Mouse (Mus musculus) MEL (cell line): Measurements from ENCODE around the gene Senp6. TPM values are rescaled to one million over a fixed set of nuclear protein-coding genes. Genes with fewer than 3 reads are reported as not detected.

Experiments used
- DNase-seq: peaks from one replicate; pipeline ENCODE4 v3.0.0; 2011; ENCODE audit warnings: low read depth, low spot score
- H3K27ac ChIP-seq: 2 replicates; pipeline ENCODE4 v1.5.1; 2012; ENCODE audit warnings: low read depth, mild to moderate bottlenecking, control low read depth, low read length, moderate library complexity; ENCODE audit not compliant: control insufficient read depth
- H3K27me3 ChIP-seq, 2 experiments: fragments of 150-350 bp in 1 of 2; sonication (generic) in 1 of 2; 2 replicates each; pipeline ENCODE4 v1.6.1; 2012; ENCODE audit warnings: low read length in 2 of 2, mild to moderate bottlenecking in 2 of 2, improper control_type of control experiment in 1 of 2, moderate library complexity in 1 of 2; ENCODE audit not compliant: insufficient read depth in 2 of 2, control insufficient read depth in 1 of 2
- H3K36me3 ChIP-seq, 2 experiments: 2 replicates each; pipeline ENCODE4 v1.6.1; 2012 to 2014; ENCODE audit warnings: low read length in 2 of 2, improper control_type of control experiment in 1 of 2, inconsistent platforms in 1 of 2, mild to moderate bottlenecking in 1 of 2; ENCODE audit not compliant: insufficient read depth in 2 of 2, control insufficient read depth in 1 of 2
- H3K4me1 ChIP-seq, 2 experiments: fragments of 150-350 bp in 1 of 2; sonication (generic) in 1 of 2; 2 replicates each; pipeline ENCODE4 v1.6.1; 2012; ENCODE audit warnings: low read length in 2 of 2, improper control_type of control experiment in 1 of 2, mild to moderate bottlenecking in 1 of 2; ENCODE audit not compliant: insufficient read depth in 2 of 2, control insufficient read depth in 1 of 2
- H3K4me3 ChIP-seq, 2 experiments: fragments of 150-350 bp in 1 of 2; sonication (generic) in 1 of 2; 2 replicates each; pipeline ENCODE4 v1.5.1; 2012; ENCODE audit warnings: low read depth in 2 of 2, low read length in 2 of 2, mild to moderate bottlenecking in 2 of 2, moderate library complexity in 2 of 2, control low read depth in 1 of 2, improper control_type of control experiment in 1 of 2; ENCODE audit not compliant: control insufficient read depth in 1 of 2, insufficient read depth in 1 of 2
- H3K79me2 ChIP-seq: 2 replicates; pipeline ENCODE4 v1.6.1; 2012; ENCODE audit warnings: mild to moderate bottlenecking, low read length, moderate library complexity; ENCODE audit not compliant: control insufficient read depth, poor library complexity, insufficient read depth
- H3K9ac ChIP-seq: 2 replicates; pipeline ENCODE4 v1.6.1; 2012; ENCODE audit warnings: low read depth, mild to moderate bottlenecking, control low read depth, low read length, moderate library complexity; ENCODE audit not compliant: control insufficient read depth, poor library complexity, severe bottlenecking
- H3K9me3 ChIP-seq: fragments of 150-350 bp; sonication (generic); replicated peaks from 2 replicates; pipeline ENCODE4 v1.6.1; 2012; ENCODE audit warnings: mild to moderate bottlenecking, low read length, improper control_type of control experiment, moderate library complexity; ENCODE audit not compliant: insufficient read depth
- BHLHE40 ChIP-seq: IDR thresholded peaks from 2 replicates; pipeline ENCODE4 v1.6.1; 2012; ENCODE audit warnings: low read depth, mild to moderate bottlenecking, inconsistent platforms, low read length, improper control_type of control experiment, borderline replicate concordance
- EP300 ChIP-seq, 2 experiments: IDR thresholded peaks; 2 replicates each; pipeline ENCODE4 v1.6.1; 2011; ENCODE audit warnings: improper control_type of control experiment in 2 of 2, low read length in 2 of 2, low read depth in 1 of 2, mild to moderate bottlenecking in 1 of 2
- ETS1 ChIP-seq: IDR thresholded peaks from 2 replicates; pipeline ENCODE4 v1.6.1; 2012; ENCODE audit warnings: low read depth, mild to moderate bottlenecking, inconsistent platforms, low read length, improper control_type of control experiment, moderate library complexity
- GABPA ChIP-seq: IDR thresholded peaks from 2 replicates; pipeline ENCODE4 v1.6.1; 2012; ENCODE audit warnings: low read depth, mild to moderate bottlenecking, inconsistent platforms, low read length, improper control_type of control experiment, moderate library complexity
- GATA1 ChIP-seq: IDR thresholded peaks from 2 replicates; pipeline ENCODE4 v1.6.1; 2011; ENCODE audit warnings: low read depth, low read length, improper control_type of control experiment
- JUND ChIP-seq: IDR thresholded peaks from 2 replicates; pipeline ENCODE4 v1.6.1; 2011; ENCODE audit warnings: low read depth, mild to moderate bottlenecking, improper control_type of control experiment, low read length
- KAT2A ChIP-seq: conservative IDR thresholded peaks from 2 replicates; pipeline ENCODE4 v1.6.1; 2012; ENCODE audit warnings: low read depth, low read length, improper control_type of control experiment, inconsistent platforms
- MXI1 ChIP-seq: IDR thresholded peaks from 2 replicates; pipeline ENCODE4 v1.6.1; 2011; ENCODE audit warnings: mild to moderate bottlenecking, low read depth, low read length, improper control_type of control experiment
- MYB ChIP-seq: IDR thresholded peaks from 2 replicates; pipeline ENCODE4 v1.6.1; 2011; ENCODE audit warnings: mild to moderate bottlenecking, low read depth, low read length, improper control_type of control experiment
- NELFE ChIP-seq: IDR thresholded peaks from 2 replicates; pipeline ENCODE4 v1.6.1; 2011; ENCODE audit warnings: low read depth, low read length, improper control_type of control experiment
- POLR2A ChIP-seq, 2 experiments: IDR thresholded peaks; 2 replicates each; pipeline ENCODE4 v1.6.1; 2011 to 2012; ENCODE audit warnings: low read length in 2 of 2, mild to moderate bottlenecking in 2 of 2, control low read depth in 1 of 2, improper control_type of control experiment in 1 of 2, low read depth in 1 of 2, moderate library complexity in 1 of 2; ENCODE audit not compliant: control insufficient read depth in 1 of 2, insufficient read depth in 1 of 2, poor library complexity in 1 of 2
- POLR2AphosphoS2 ChIP-seq: IDR thresholded peaks from 2 replicates; pipeline ENCODE4 v1.6.1; 2011; ENCODE audit warnings: low read length, improper control_type of control experiment
- RCOR1 ChIP-seq: IDR thresholded peaks from 2 replicates; pipeline ENCODE4 v1.6.1; 2012; ENCODE audit warnings: low read depth, mild to moderate bottlenecking, inconsistent platforms, low read length, improper control_type of control experiment
- SIN3A ChIP-seq: IDR thresholded peaks from 2 replicates; pipeline ENCODE4 v1.6.1; 2012; ENCODE audit warnings: low read length, improper control_type of control experiment, inconsistent platforms
- SMC3 ChIP-seq: IDR thresholded peaks from 2 replicates; pipeline ENCODE4 v1.6.1; 2011; ENCODE audit warnings: low read depth, low read length, improper control_type of control experiment
- TBP ChIP-seq: IDR thresholded peaks from 2 replicates; pipeline ENCODE4 v1.8.0; 2011; ENCODE audit warnings: low read depth, low read length, improper control_type of control experiment
- TCF12 ChIP-seq: IDR thresholded peaks from 2 replicates; pipeline ENCODE4 v1.6.1; 2014; ENCODE audit warnings: low read depth, mild to moderate bottlenecking, inconsistent platforms, low read length, improper control_type of control experiment, moderate library complexity
- UBTF ChIP-seq: IDR thresholded peaks from 2 replicates; pipeline ENCODE4 v1.6.1; 2012; ENCODE audit warnings: low read depth, mild to moderate bottlenecking, inconsistent platforms, low read length, improper control_type of control experiment, moderate library complexity, borderline replicate concordance; ENCODE audit not compliant: insufficient read depth
- USF2 ChIP-seq, 2 experiments: IDR thresholded peaks; 2 replicates each; pipeline ENCODE4 v1.6.1; 2011 to 2012; ENCODE audit warnings: improper control_type of control experiment in 2 of 2, low read length in 2 of 2, borderline replicate concordance in 1 of 2, inconsistent platforms in 1 of 2, low read depth in 1 of 2, mild to moderate bottlenecking in 1 of 2; ENCODE audit not compliant: insufficient read depth in 1 of 2
- ZKSCAN1 ChIP-seq: IDR thresholded peaks from 2 replicates; pipeline ENCODE4 v1.6.1; 2012; ENCODE audit warnings: low read depth, mild to moderate bottlenecking, inconsistent platforms, low read length, improper control_type of control experiment, moderate library complexity
- ZMIZ1 ChIP-seq: IDR thresholded peaks from 2 replicates; pipeline ENCODE4 v1.6.1; 2012; ENCODE audit warnings: low read depth, mild to moderate bottlenecking, inconsistent platforms, low read length, improper control_type of control experiment, moderate library complexity
- polyA plus RNA-seq, 2 experiments: library from polyadenylated mRNA; stranded (reverse) in 1 of 2; unstranded in 1 of 2; fragments of >175 nt in 1 of 2; fragments of >200 nt in 1 of 2; gene quantifications; 2 replicates each; pipeline versions ENCODE4 v1.2.1 to v1.2.4; 2012; ENCODE audit warnings: low replicate concordance in 2 of 2, low read depth in 1 of 2; ENCODE audit not compliant: insufficient read length in 2 of 2, insufficient read depth in 1 of 2, missing spikeins in 1 of 2
- total RNA-seq: library from RNA; depleted of rRNA; stranded (reverse); fragments of 300-350 nt; gene quantifications from 2 replicates; pipeline ENCODE4 v1.2.3, GENCODE M21; 2012

Senp6 gene
- total and polyA plus RNA-seq, 3 experiments, result 67.0 to 670 (median 71.1) TPM

DNA sequence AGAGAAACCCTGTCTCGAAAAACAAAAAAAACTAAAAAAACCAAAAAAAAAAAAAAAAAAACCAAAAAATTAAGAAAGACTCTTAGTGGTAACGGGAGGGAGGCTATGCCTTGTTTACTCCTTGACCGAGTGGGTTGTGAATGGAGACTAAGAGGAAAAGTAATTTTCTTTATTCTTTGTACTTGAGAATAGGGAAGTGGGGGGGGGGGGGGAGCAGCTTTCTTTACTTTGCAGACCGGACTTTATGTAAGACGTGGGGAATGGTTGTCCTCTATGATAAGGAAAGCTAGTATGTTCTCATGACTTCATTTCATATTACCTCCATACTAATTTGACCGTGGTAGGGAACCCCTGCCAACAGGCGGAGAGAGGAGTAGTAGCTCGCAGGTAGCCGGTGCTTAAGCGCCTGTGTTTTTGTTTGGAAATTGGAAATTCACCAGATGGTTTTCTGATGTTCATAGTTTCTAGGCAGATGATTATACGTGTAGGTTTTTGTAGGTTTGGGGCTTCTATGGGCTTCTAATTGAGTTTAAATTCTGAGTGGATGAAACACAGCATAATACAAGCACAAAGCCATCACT is 2.1 kb downstream of the Senp6 start (continued):
- TF ChIP-seq BHLHE40, result no peak
- peak; percentile 30; the same call in 1 of the 2 replicates for TF ChIP-seq TCF12
- TF ChIP-seq EP300 (IDR thresholded peaks at IDR 0.05; ENCODE audit: low read depth in 1 of 2, low read length in 2 of 2), result peak; percentile 11 to 59; a peak in 2 of 4 replicates

DNA sequence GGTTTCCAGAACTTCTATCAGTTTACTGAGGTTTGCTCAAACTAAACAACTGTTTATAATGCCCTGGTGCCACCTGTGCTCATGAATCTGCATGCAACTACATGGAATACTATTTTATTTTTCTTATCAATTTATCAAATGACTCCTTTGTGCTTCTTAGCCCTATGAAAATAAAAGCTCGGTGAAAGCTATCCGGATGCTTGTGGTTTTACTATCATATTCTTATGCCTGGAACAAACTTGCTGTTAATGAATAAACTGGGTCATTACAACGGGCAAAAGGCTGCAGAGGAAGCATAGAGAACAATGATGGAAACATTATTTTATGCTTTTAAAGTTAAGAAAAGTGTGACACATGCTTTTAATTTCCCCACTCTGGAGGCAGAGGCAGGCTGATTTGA is 3.3 kb downstream of the Senp6 start:
- TF ChIP-seq GATA1, result peak; percentile 69
- peak; percentile 73 for TF ChIP-seq SIN3A
- TF ChIP-seq SMC3, result no peak
- no peak for TF ChIP-seq TCF12
- TF ChIP-seq MYB, result peak; percentile 41; the same call in 1 of the 2 replicates
- TF ChIP-seq TBP, result 0 out of 2 replicates have a peak, but pooled peaks have one; percentile 24
- peak; percentile 49; the same call in 1 of the 2 replicates for TF ChIP-seq RCOR1
- TF ChIP-seq UBTF, result no peak
- peak; percentile 66 for TF ChIP-seq ETS1
- peak in 1 of 2 experiments; percentile 70; a peak in 2 of 4 replicates for TF ChIP-seq EP300 (IDR thresholded peaks at IDR 0.05; ENCODE audit: low read depth in 1 of 2, low read length in 2 of 2)
- no peak for TF ChIP-seq JUND
- TF ChIP-seq USF2 (IDR thresholded peaks at IDR 0.05; ENCODE audit: borderline replicate concordance in 1 of 2, insufficient read depth in 1 of 2, low read depth in 1 of 2, low read length in 2 of 2), result no peak
- no peak for TF ChIP-seq GABPA
- TF ChIP-seq MXI1, result 0 out of 2 replicates have a peak, but pooled peaks have one; percentile 27
- no peak for TF ChIP-seq NELFE
- TF ChIP-seq, all 39 proteins: peak for 8
- H3K36me3 ChIP-seq, result peaks cover 0 to 39% of the 10 kb centered on the region in 2 experiments; a peak in 2 of 4 replicates
- no peaks in the 10 kb centered on the region for H3K27me3 ChIP-seq
- peak overlapping the region; percentile 70 for H3K27ac ChIP-seq
- peak overlapping the region in 1 of 2 experiments; percentile 88; a peak in 3 of 4 replicates for H3K4me3 ChIP-seq
- peaks cover 78% of the 10 kb centered on the region for H3K79me2 ChIP-seq
- peak; percentile 70 for DNase-seq
- H3K9ac ChIP-seq, result peak overlapping the region; percentile 2; the same call in 1 of the 2 replicates
- H3K9me3 ChIP-seq, result no peaks in the 10 kb centered on the region
- peaks cover 13 to 22% of the 10 kb centered on the region in 2 experiments for H3K4me1 ChIP-seq

- Histone ChIP-seq H3K4me1 (peaks cover 13 to 22% of the 10 kb centered on the region in 2 experiments), H3K36me3 (peaks cover 0 to 43% of the 10 kb centered on the region in 2 experiments; a peak in 3 of 4 replicates), H3K4me3 (no peak overlapping the region), H3K79me2 (peaks cover 87% of the 10 kb centered on the region), H3K9ac (no peak overlapping the region), H3K27ac (no peak overlapping the region), H3K27me3 (no peaks in the 10 kb centered on the region), H3K9me3 (no peaks in the 10 kb centered on the region)
- TF ChIP-seq ZKSCAN1 (no peak), BHLHE40 (no peak), ZMIZ1 (no peak), ETS1 (no peak), RCOR1 (no peak), TCF12 (no peak), POLR2AphosphoS2 (no peak), POLR2A (IDR thresholded peaks at IDR 0.05; ENCODE audit: control insufficient read depth in 1 of 2, insufficient read depth in 1 of 2, low read depth in 1 of 2, low read length in 2 of 2, poor library complexity in 1 of 2) (no peak), KAT2A (no peak)
- DNase-seq, result no peak
Measured at GRCm38 (mm10) chr9:80071616-80072015, 4.9 kb downstream of the Senp6 start.
